Mouse (Mus musculus) thymus, adult 2 months (tissue): ENCODE measurements at regions not wholly inside any gene's neighbourhood (a gene's known extent, or its start where the extent isn't known, plus 50 kb on each side); places are given as distances from the start of the nearest gene placed in this dataset.
A peak's percentile ranks its signal among the peaks of the same experiment; 100 is the strongest.

Experiments
- CTCF ChIP-seq: fragments of 200-500 bp; IDR thresholded peaks from 2 replicates; pipeline ENCODE4 v1.5.1; 2012; ENCODE audit warnings: mild to moderate bottlenecking, control low read depth, low read length, moderate library complexity, borderline replicate concordance; ENCODE audit not compliant: control insufficient read depth, poor library complexity, insufficient read depth; ENCODE audit errors: extremely low read depth
- POLR2A ChIP-seq: fragments of 200-500 bp; IDR thresholded peaks from 2 replicates; pipeline ENCODE4 v1.6.1; 2012; ENCODE audit warnings: mild to moderate bottlenecking, low read length, control low read depth, moderate library complexity; ENCODE audit not compliant: control insufficient read depth, poor library complexity, insufficient read depth; ENCODE audit errors: extremely low read depth

DNA sequence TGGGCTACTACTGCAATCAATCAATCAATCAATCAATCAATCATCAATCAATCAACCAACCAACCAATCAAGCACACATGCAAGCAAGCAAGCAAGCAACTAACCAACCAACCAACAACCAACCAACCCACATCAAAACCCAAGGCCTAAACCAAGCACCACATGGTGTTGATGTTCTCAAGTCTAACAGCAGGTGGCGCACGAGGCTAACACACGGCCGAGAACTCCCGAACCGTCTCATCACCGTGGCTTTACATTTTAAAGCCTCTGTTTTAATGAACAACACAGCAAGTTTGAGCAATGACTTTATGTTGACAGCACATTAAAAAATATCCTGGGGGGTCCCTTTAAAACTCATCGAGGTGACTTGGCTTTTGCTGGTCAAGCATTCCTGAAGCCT lies 61.3 kb upstream of the Smg1 start:
- TF ChIP-seq CTCF (peak; percentile 76; the same call in 1 of the 2 replicates), POLR2A (no peak)
